Mouse (Mus musculus) layer of hippocampus, postnatal 36 days (tissue): Measurements from ENCODE around the gene Gpr84. TPM values are rescaled to one million over a fixed set of nuclear protein-coding genes. Genes with fewer than 3 reads are reported as not detected.
"Not testable (repeated sequence)": the region's sequence is repeated elsewhere in the genome, so short reads cannot be mapped to it uniquely, and the experiment has no call there.

ENCODE experiments used
- DNase-seq, 2 experiments: peaks; one replicate each; pipeline ENCODE4 v3.0.0; 2022
- microRNA-seq, 2 experiments: library from miRNA; unstranded; fragments of <30 nt; microRNA quantifications; one replicate each; pipeline ENCODE4 v1.2.0; 2021
- total RNA-seq, 2 experiments: library from RNA; stranded (reverse); gene quantifications; 2 replicates each; pipeline ENCODE4 v1.2.3; 2021

Gpr84 gene
- total RNA-seq, 2 experiments from 2014 or later: 0.25 to 0.66 TPM

DNA sequence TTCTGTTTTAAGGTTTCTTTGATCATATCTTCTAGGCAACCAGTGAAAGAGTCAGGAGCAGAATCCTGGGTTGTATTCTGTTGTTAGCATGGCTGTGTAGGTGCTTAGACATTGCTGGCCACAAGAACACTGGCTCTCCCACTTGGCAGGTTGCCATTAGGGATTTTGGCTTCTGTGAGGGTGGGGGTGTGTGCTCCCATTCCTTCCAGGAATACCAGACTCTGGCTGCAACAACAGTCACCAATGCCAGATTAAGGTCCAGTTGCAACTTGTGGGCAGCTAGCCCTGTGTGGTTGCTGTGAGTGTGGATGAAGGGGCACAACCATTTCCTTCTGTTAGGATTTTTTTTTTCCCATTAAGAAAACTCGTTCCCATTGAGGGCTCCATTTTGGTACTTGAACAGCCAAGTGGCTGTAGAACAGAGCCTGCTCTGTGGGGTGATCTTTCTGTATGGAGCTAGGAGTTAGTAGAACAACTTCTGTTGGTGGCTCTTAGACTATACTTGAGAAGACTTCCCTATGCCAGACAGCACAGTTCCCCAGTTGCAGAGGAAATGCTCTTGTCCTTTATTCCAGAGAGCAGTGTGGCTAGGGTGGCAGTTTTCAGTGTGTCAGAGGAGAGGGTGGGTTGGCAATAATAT lies 24.5 kb downstream of the Gpr84 start:
- DNase-seq: no peak

GRCm38 (mm10) chr15:103284647-103285046 lies 25.8 kb downstream of the Gpr84 start:
- no peak for DNase-seq

DNA sequence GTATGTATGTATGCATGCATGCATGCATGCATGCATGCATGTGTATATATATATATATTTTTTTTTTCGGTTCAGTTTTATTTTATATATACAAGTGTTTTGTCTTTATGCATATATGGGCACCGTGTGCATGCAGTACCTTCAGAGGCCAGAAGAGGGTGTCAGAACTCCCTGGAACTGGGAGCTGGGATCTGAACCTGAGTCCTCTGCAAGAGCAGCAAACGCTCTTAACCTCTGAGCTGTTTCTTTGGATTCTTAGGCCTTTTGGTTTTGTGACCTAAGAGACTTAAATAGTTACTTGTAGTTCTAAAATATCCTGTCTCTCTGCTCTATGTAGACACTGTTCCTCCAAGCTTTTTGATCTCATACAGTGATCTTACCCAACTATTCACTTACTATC lies 26.3 kb downstream of the Gpr84 start:
- no peak for DNase-seq

DNA sequence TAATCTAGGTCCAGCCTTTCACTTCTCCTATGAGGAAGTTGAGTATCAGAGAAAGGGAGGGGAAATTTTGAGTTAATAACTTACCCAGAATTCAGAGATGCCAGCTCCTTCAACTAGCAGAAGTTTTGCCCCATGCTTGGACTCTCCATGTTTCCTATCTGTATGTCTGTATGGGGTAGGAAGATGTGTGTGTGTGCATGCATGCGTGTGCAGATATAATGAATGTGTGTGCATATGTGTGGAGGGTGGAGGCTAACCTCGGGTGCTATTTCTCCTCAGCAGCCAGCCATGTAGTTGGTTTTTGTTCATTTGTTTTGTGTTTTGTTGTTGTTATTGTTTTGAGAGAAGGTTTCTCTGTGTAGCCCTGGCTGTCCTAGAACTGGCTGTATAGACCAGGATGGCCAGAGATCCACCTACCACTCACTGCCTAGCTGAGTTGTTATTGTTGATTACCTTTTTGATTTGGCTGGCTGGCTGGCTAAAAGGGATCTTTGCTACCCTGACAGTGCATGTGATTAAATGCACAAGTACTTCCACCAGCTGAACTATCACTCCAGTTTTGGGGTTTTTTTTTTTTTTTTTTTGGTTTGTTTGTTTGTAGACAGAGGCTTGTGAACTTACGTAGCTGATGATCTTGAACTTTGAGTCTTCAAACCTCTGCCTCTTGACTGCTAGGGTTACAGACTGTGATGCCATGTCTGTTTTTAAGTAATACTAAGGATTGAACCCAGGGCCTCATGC lies 28.8 kb downstream of the Gpr84 start:
- DNase-seq: no peak

- DNase-seq: no peak
Measured at GRCm38 (mm10) chr15:103280817-103281464, 29.5 kb downstream of the Gpr84 start.

DNA sequence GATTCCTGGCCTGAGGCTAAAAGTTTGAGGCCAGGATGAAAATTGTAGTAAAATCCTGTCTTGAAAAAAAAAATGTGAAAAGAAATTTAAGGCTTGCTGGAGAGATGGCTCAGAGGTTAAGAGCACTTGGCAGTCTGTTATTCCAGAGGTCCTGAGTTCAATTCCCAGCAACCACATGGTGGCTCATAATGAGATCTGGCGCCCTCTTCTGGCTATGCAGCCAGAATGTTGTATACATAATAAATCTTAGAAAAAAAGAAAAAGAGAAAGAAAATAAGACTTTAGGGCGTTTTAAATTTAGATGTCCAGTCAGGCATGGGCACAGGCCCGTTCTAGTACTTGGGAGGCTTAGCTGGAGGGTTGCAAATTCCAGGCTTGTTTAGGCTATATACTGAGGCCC lies 30.7 kb downstream of the Gpr84 start:
- DNase-seq: no peak

DNA sequence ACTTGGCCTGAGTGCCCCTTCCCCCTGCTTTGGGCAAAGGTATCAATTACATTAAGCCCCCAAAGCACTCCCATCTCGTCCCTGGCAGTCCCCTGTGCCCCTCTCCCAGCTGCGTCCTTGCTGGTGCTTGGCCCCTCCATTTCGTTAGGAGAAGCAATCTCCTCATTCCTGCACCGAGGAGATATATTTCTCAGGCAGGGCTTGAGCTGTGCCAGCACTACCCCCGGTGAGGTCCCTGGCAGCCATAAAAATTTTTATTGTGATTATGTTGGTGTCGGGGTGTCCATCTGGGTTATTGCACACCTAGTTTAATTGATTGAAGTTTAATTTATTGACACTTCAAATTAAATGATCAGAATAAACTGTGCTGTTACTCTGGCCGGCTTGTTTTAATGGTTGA lies 32.5 kb downstream of the Gpr84 start:
- no peak for DNase-seq

DNA sequence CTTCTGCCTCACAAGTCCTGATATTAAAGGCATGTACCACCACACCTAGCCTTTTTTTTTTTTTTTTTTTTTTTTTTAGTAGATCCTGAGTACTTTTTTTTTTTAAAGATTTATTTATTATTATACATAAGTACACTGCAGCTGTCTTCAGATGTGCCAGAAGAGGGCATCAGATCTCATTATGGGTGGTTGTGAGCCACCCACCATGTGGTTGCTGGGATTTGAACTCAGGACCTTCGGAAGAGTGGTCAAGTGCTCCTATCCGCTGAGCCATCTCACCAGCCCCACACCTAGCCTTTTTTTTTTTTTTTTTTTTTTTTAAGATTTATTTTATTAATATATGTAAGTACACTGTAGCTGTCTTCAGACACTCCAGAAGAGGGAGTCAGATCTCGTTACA lies 34.5 kb downstream of the Gpr84 start:
- not testable (repeated sequence) for DNase-seq

GRCm38 (mm10) chr15:103272419-103273279 lies 37.8 kb downstream of the Gpr84 start, which contains the start of gene Copz1:
Gene Copz1 (plus strand): TSS chr15:103272714.
- DNase-seq: peak; percentile 96 to 98

DNA sequence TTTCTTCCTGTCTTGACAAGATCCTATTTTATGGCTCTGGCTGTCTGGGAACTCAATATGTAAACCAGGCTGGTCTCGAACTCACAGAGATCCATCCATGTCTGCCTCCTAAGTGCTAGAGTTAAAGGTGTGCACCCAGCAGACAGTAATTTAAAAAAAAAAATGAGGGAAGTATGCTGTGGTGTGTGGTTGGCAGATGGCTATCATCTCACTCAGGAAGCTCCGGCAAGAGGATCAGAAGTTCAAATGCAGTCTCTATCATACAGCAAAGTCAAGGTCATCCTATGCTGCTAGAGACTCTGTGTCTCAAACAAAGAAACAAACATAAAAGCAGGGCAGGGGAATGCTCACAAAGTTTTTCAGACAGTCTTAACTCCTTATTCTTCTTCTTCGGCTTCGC lies 41.5 kb downstream of the Gpr84 start:
- DNase-seq: no peak

- no peak for DNase-seq
Measured at GRCm38 (mm10) chr15:103264794-103265193, 45.6 kb downstream of the Gpr84 start.

- no peak for DNase-seq
Measured at GRCm38 (mm10) chr15:103259989-103260388, 50.4 kb downstream of the Gpr84 start.

DNA sequence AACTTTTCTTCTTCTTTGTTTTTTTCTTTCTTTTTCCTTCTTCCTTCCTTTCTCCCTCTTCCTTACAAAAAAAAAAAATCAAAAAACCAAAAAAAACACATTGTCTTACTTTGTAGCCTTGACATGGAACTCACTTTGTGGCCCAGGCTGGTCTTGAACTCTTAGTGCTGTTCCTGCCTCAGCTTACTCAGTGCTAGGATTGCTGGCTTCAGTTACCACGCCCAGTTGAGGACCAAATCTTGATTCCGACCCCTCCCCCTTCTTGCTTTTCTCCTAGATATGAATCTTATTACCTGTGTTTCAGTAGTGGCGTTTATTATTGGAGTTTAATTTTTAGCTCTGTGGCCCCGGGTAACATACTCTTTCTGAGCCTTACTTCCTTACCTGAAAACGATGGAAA lies 51.2 kb downstream of the Gpr84 start:
- DNase-seq: no peak

Small RNAs within 50 kb of the gene (microRNA-seq; reads per million reads assigned to microRNA genes)
- 79.4 to 173 reads per million in 2 experiments for gene Mir148b
- gene Mir6963: 0 reads per million in 2 experiments

Other genes with a start within 250 kb of the Gpr84 start
- 10 to 100 TPM; 20.9 to 22.5 TPM for gene Smug1, start 143.5 kb downstream of the Gpr84 start, total RNA-seq
- 100 to 1,000 TPM; 188 to 189 TPM for gene Cbx5, start 70.8 kb downstream of the Gpr84 start, total RNA-seq
- 100 to 1,000 TPM; 257 to 272 TPM for gene Hnrnpa1, start 70.2 kb downstream of the Gpr84 start, total RNA-seq
- gene Nfe2, start 52.2 kb downstream of the Gpr84 start, total RNA-seq: under 1 TPM in 1 of 2 experiments, not detected in 1; 0.23 TPM
- 100 to 1,000 TPM in 1 of 2 experiments, 10 to 100 TPM in 1; 93.2 to 103 TPM for gene Copz1, start 37.9 kb downstream of the Gpr84 start, total RNA-seq
- 10 to 100 TPM; 38.7 to 39.7 TPM for gene Zfp385a, start 29.5 kb upstream of the Gpr84 start, total RNA-seq
- gene Itga5, start 56.2 kb upstream of the Gpr84 start, total RNA-seq: 1 to 10 TPM; 1.4 to 1.9 TPM
- not detected for gene Gtsf1, start 119.9 kb upstream of the Gpr84 start, total RNA-seq
- not detected for gene Gtsf2, start 137.9 kb upstream of the Gpr84 start, total RNA-seq
- 1 to 10 TPM; 7.0 to 7.3 TPM for gene Nckap1l, start 143.2 kb upstream of the Gpr84 start, total RNA-seq
- gene Pde1b, start 192.4 kb upstream of the Gpr84 start, total RNA-seq: 10 to 100 TPM; 95.3 to 97.7 TPM
- 100 to 1,000 TPM in 1 of 2 experiments, 10 to 100 TPM in 1; 99.1 to 123 TPM for gene Ppp1r1a, start 227.4 kb upstream of the Gpr84 start, total RNA-seq